Mouse (Mus musculus) embryonic fibroblast, embryonic 13.5 days (primary cell): ENCODE data around the gene Iars2.

Source experiments
- CTCF ChIP-seq: IDR thresholded peaks from 2 replicates; pipeline ENCODE4 v1.5.1; 2011; ENCODE audit warnings: mild to moderate bottlenecking, control low read depth, low read length, moderate library complexity, borderline replicate concordance; ENCODE audit not compliant: insufficient read depth
- POLR2A ChIP-seq: IDR thresholded peaks from 2 replicates; pipeline ENCODE4 v1.6.1; 2011; ENCODE audit warnings: low read depth, mild to moderate bottlenecking, control low read depth, low read length, moderate library complexity

GRCm38 (mm10) chr1:185279288-185279687, 49.9 kb downstream of the Iars2 start:
- TF ChIP-seq POLR2A = no peak
- no peak for TF ChIP-seq CTCF
